Mouse (Mus musculus) retina, postnatal 7 days (tissue): ENCODE results near the gene Pfdn4.

Experiments used
- DNase-seq: peaks from one replicate; pipeline ENCODE4 v3.0.0-alpha.2; 2012; ENCODE audit warnings: low read depth, low spot score

The Pfdn4 gene

GRCm38 (mm10) chr2:170549146-170549545 lies 52.9 kb downstream of the Pfdn4 start:
- no peak for DNase-seq

GRCm38 (mm10) chr2:170550240-170550639 lies 54.0 kb downstream of the Pfdn4 start:
- peak; percentile 6 for DNase-seq

DNA sequence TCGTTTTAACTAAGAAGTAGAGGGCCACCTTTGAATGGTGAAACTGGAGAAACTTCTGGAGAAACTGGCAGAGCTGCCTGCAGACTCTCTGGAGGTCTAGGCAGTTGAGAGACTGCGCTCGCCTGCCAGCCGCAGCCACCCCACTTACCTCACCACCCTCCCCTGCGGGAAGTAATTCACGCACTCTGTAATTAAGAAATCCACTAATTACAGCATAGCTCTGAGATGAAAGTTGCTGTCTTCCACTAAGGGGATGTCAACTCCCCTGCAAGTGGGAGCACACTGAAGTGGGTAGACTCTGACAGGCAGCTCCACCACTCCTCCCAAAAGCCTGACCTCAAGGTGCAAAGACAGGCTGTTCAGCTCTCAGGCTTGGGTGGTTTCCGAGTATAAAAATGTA lies 55.9 kb downstream of the Pfdn4 start:
- DNase-seq: no peak

- no peak for DNase-seq
Observed at GRCm38 (mm10) chr2:170563956-170564855, 68.0 kb downstream of the Pfdn4 start.

GRCm38 (mm10) chr2:170564995-170565394 lies 68.8 kb downstream of the Pfdn4 start:
- no peak for DNase-seq
